Mouse (Mus musculus): ENCODE measurements at regions not wholly inside any gene's neighbourhood (a gene's known extent, or its start where the extent isn't known, plus 50 kb on each side); places are given as distances from the start of the nearest gene placed in this dataset.

GRCm38 (mm10) chr13:48042572-48042971 lies 218.5 kb upstream of the Id4 start:
- Histone ChIP-seq H3K27ac (ENCODE audit: insufficient read depth, low read length) (no peak overlapping the region), H3K27me3 (ENCODE audit: control insufficient read depth, insufficient read depth, low read length, poor library complexity, severe bottlenecking) (no peaks in the 10 kb centered on the region; the same call in none of the 2 replicates), H3K9ac (ENCODE audit: low read depth, poor library complexity, severe bottlenecking) (no peak overlapping the region), H3K4me1 (ENCODE audit: control insufficient read depth, insufficient read depth, low read length) (no peaks in the 10 kb centered on the region), H3K9me3 (replicated peaks; ENCODE audit: control insufficient read depth, insufficient read depth, low read length, poor library complexity, severe bottlenecking) (no peaks in the 10 kb centered on the region), H3K36me3 (ENCODE audit: control insufficient read depth, insufficient read depth, low read length, poor library complexity, severe bottlenecking) (no peaks in the 10 kb centered on the region), H3K4me3 (ENCODE audit: low read depth, low read length) (no peak overlapping the region)
- TF ChIP-seq POLR2A (IDR thresholded peaks at IDR 0.05; ENCODE audit: insufficient read depth, low read length), result no peak
- no peak for TF ChIP-seq EP300 (IDR thresholded peaks at IDR 0.05; ENCODE audit: insufficient read depth, low read depth, low read length)
- TF ChIP-seq CTCF (IDR thresholded peaks at IDR 0.05; ENCODE audit: low read depth, low read length), result no peak

- H3K36me3 ChIP-seq (ENCODE audit: control insufficient read depth, insufficient read depth, low read length, poor library complexity, severe bottlenecking), result no peaks in the 10 kb centered on the region
- no peaks in the 10 kb centered on the region for H3K4me1 ChIP-seq (ENCODE audit: control insufficient read depth, insufficient read depth, low read length)
- no peak overlapping the region for H3K9ac ChIP-seq (ENCODE audit: low read depth, poor library complexity, severe bottlenecking)
- H3K27ac ChIP-seq (ENCODE audit: insufficient read depth, low read length), result no peak overlapping the region
- H3K9me3 ChIP-seq (replicated peaks; ENCODE audit: control insufficient read depth, insufficient read depth, low read length, poor library complexity, severe bottlenecking), result no peaks in the 10 kb centered on the region
- TF ChIP-seq POLR2A (IDR thresholded peaks at IDR 0.05; ENCODE audit: insufficient read depth, low read length), result no peak
- no peak for TF ChIP-seq CTCF (IDR thresholded peaks at IDR 0.05; ENCODE audit: low read depth, low read length)
- no peak for TF ChIP-seq EP300 (IDR thresholded peaks at IDR 0.05; ENCODE audit: insufficient read depth, low read depth, low read length)
- H3K27me3 ChIP-seq (ENCODE audit: control insufficient read depth, insufficient read depth, low read length, poor library complexity, severe bottlenecking), result no peaks in the 10 kb centered on the region; the same call in none of the 2 replicates
- no peak overlapping the region for H3K4me3 ChIP-seq (ENCODE audit: low read depth, low read length)
Observed at GRCm38 (mm10) chr13:48046201-48046750, 214.8 kb upstream of the Id4 start.

GRCm38 (mm10) chr13:48049796-48050195 lies 211.2 kb upstream of the Id4 start:
- Histone ChIP-seq H3K9me3 (replicated peaks; ENCODE audit: control insufficient read depth, insufficient read depth, low read length, poor library complexity, severe bottlenecking) (no peaks in the 10 kb centered on the region), H3K4me3 (ENCODE audit: low read depth, low read length) (no peak overlapping the region), H3K9ac (ENCODE audit: low read depth, poor library complexity, severe bottlenecking) (no peak overlapping the region), H3K27me3 (ENCODE audit: control insufficient read depth, insufficient read depth, low read length, poor library complexity, severe bottlenecking) (no peaks in the 10 kb centered on the region; the same call in none of the 2 replicates), H3K36me3 (ENCODE audit: control insufficient read depth, insufficient read depth, low read length, poor library complexity, severe bottlenecking) (no peaks in the 10 kb centered on the region), H3K4me1 (ENCODE audit: control insufficient read depth, insufficient read depth, low read length) (no peaks in the 10 kb centered on the region), H3K27ac (ENCODE audit: insufficient read depth, low read length) (no peak overlapping the region)
- TF ChIP-seq CTCF (IDR thresholded peaks at IDR 0.05; ENCODE audit: low read depth, low read length) (no peak), EP300 (IDR thresholded peaks at IDR 0.05; ENCODE audit: insufficient read depth, low read depth, low read length) (no peak), POLR2A (IDR thresholded peaks at IDR 0.05; ENCODE audit: insufficient read depth, low read length) (no peak)

DNA sequence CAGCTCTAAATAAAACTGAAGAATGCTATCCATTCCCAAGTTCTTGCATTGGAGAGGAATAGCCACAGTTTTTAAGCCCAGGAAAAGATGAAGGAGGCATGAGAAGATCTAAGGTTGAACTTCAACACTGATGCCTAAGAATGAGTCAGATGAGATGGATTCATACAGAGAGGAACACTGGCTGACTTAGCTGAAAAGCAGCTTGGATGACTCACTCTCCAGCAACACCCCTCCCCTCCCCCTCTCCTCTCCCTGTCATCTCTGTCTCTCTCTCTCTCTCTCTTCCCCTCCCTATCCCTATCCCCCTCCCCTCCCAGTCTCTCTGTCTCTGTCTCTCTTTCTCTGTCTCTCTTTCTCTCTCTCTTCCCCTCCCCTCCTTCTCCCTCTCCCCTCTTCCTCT lies 186.4 kb upstream of the Id4 start:
- Histone ChIP-seq H3K36me3 (ENCODE audit: control insufficient read depth, insufficient read depth, low read length, poor library complexity, severe bottlenecking) (no peaks in the 10 kb centered on the region), H3K9me3 (replicated peaks; ENCODE audit: control insufficient read depth, insufficient read depth, low read length, poor library complexity, severe bottlenecking) (no peaks in the 10 kb centered on the region), H3K4me3 (ENCODE audit: low read depth, low read length) (no peak overlapping the region), H3K27me3 (ENCODE audit: control insufficient read depth, insufficient read depth, low read length, poor library complexity, severe bottlenecking) (no peaks in the 10 kb centered on the region; the same call in 1 of the 2 replicates), H3K4me1 (ENCODE audit: control insufficient read depth, insufficient read depth, low read length) (no peaks in the 10 kb centered on the region), H3K27ac (ENCODE audit: insufficient read depth, low read length) (no peak overlapping the region), H3K9ac (ENCODE audit: low read depth, poor library complexity, severe bottlenecking) (no peak overlapping the region)
- no peak for TF ChIP-seq EP300 (IDR thresholded peaks at IDR 0.05; ENCODE audit: insufficient read depth, low read depth, low read length)
- TF ChIP-seq CTCF (IDR thresholded peaks at IDR 0.05; ENCODE audit: low read depth, low read length), result no peak
- no peak for TF ChIP-seq POLR2A (IDR thresholded peaks at IDR 0.05; ENCODE audit: insufficient read depth, low read length)

DNA sequence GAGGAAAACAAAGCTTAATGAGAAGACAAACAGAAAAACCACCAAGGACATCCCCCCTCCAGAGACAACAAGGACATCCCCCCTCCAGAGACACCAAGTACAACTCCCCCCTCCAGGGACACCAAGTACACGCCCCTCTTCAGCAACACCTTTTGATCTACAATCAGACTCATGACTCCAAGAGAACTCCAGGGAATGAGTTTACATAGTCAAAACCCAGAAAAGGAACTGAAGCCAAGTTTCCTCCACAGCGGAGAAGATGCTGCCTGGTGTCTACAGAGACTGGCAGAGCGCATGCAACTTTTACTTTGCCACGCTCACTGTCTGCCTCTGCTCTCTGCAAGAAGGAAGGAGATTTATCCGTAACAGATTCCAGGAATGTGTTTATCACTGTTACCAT lies 185.7 kb upstream of the Id4 start:
- H3K27me3 ChIP-seq (ENCODE audit: control insufficient read depth, insufficient read depth, low read length, poor library complexity, severe bottlenecking), result no peaks in the 10 kb centered on the region; the same call in 1 of the 2 replicates
- H3K4me3 ChIP-seq (ENCODE audit: low read depth, low read length), result no peak overlapping the region
- no peaks in the 10 kb centered on the region for H3K9me3 ChIP-seq (replicated peaks; ENCODE audit: control insufficient read depth, insufficient read depth, low read length, poor library complexity, severe bottlenecking)
- no peaks in the 10 kb centered on the region for H3K4me1 ChIP-seq (ENCODE audit: control insufficient read depth, insufficient read depth, low read length)
- TF ChIP-seq POLR2A (IDR thresholded peaks at IDR 0.05; ENCODE audit: insufficient read depth, low read length), result no peak
- TF ChIP-seq EP300 (IDR thresholded peaks at IDR 0.05; ENCODE audit: insufficient read depth, low read depth, low read length), result no peak
- no peak for TF ChIP-seq CTCF (IDR thresholded peaks at IDR 0.05; ENCODE audit: low read depth, low read length)
- H3K36me3 ChIP-seq (ENCODE audit: control insufficient read depth, insufficient read depth, low read length, poor library complexity, severe bottlenecking), result no peaks in the 10 kb centered on the region
- no peak overlapping the region for H3K9ac ChIP-seq (ENCODE audit: low read depth, poor library complexity, severe bottlenecking)
- no peak overlapping the region for H3K27ac ChIP-seq (ENCODE audit: insufficient read depth, low read length)

DNA sequence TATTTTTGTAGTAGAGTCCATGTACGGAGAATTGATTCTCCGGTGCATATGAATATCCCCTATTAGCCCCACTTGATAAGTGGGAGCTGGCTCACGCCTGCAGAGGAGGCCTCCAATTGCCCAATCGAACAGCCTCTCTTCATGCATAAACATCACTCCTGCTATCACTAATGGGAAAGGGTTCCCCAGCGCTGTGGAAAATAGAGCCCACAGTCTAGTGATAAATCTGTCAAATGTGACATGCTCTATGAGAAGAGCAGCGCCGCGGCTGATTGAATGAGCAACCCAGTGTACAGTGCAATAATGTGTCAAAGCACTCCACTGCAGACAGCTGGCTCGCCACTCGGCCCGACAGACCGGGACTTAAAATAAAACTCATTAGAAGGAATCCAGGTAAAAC lies 182.8 kb upstream of the Id4 start:
- Histone ChIP-seq H3K27me3 (ENCODE audit: control insufficient read depth, insufficient read depth, low read length, poor library complexity, severe bottlenecking) (no peaks in the 10 kb centered on the region; the same call in 1 of the 2 replicates), H3K4me1 (ENCODE audit: control insufficient read depth, insufficient read depth, low read length) (no peaks in the 10 kb centered on the region), H3K9ac (ENCODE audit: low read depth, poor library complexity, severe bottlenecking) (no peak overlapping the region), H3K27ac (ENCODE audit: insufficient read depth, low read length) (no peak overlapping the region), H3K9me3 (replicated peaks; ENCODE audit: control insufficient read depth, insufficient read depth, low read length, poor library complexity, severe bottlenecking) (no peaks in the 10 kb centered on the region), H3K4me3 (ENCODE audit: low read depth, low read length) (no peak overlapping the region), H3K36me3 (ENCODE audit: control insufficient read depth, insufficient read depth, low read length, poor library complexity, severe bottlenecking) (no peaks in the 10 kb centered on the region)
- TF ChIP-seq CTCF (IDR thresholded peaks at IDR 0.05; ENCODE audit: low read depth, low read length) (no peak), EP300 (IDR thresholded peaks at IDR 0.05; ENCODE audit: insufficient read depth, low read depth, low read length) (no peak), POLR2A (IDR thresholded peaks at IDR 0.05; ENCODE audit: insufficient read depth, low read length) (no peak)
